8 mouse cellular contexts compared by ENCODE assay signal in genomic region chr9:78787866-78788265, GRCm38 (mm10).
A peak's percentile ranks its signal among the peaks of the same experiment; 100 is the strongest.
DNase-seq lines count a peak whose midpoint lies in the region; ATAC-seq lines count a peak whose summit lies in the region.

No protein-coding gene starts in this region.

- WGBS in heart, embryonic 15.5 days = 3% methylated on average over 1 of the region's 1 CpGs
- WGBS in heart, embryonic 10.5 days = 0% methylated on average over 1 of the region's 1 CpGs
- 3% methylated on average over 1 of the region's 1 CpGs for WGBS in embryonic facial prominence, embryonic 12.5 days
- 4% methylated on average over 1 of the region's 1 CpGs for WGBS in intestine, embryonic 16.5 days
- 10% methylated on average over 1 of the region's 1 CpGs for WGBS in limb, embryonic 13.5 days

- no peak overlapping the region for H3K9ac ChIP-seq in heart, embryonic 15.5 days
- H3K9ac ChIP-seq in embryonic facial prominence, embryonic 12.5 days = no peak overlapping the region
- no peak overlapping the region for H3K9ac ChIP-seq in intestine, embryonic 16.5 days (ENCODE audit: low read depth, low read length)
- H3K9ac ChIP-seq in limb, embryonic 13.5 days = no peak overlapping the region

- peak; percentile 55; the same call in 1 of the 2 replicates for ATAC-seq in heart, embryonic 15.5 days (replicated peaks; ENCODE audit: insufficient number of reproducible peaks, insufficient read depth, low FRiP score, low read depth)
- peak; percentile 89 for ATAC-seq in embryonic facial prominence, embryonic 12.5 days (ENCODE audit: insufficient number of reproducible peaks, insufficient read depth, low FRiP score, low TSS enrichment)
- peak; percentile 70 for ATAC-seq in intestine, embryonic 16.5 days
- ATAC-seq in limb, embryonic 13.5 days (ENCODE audit: low FRiP score, low read depth) = peak; percentile 81

- no peaks in the 10 kb centered on the region for H3K9me3 ChIP-seq in heart, embryonic 15.5 days (replicated peaks)
- H3K9me3 ChIP-seq in heart, embryonic 10.5 days = no peaks in the 10 kb centered on the region
- H3K9me3 ChIP-seq in embryonic facial prominence, embryonic 12.5 days = no peaks in the 10 kb centered on the region
- no peaks in the 10 kb centered on the region for H3K9me3 ChIP-seq in intestine, embryonic 16.5 days (ENCODE audit: control insufficient read depth, low read length)
- no peaks in the 10 kb centered on the region for H3K9me3 ChIP-seq in limb, embryonic 13.5 days

- no peak for DNase-seq in heart, embryonic 10.5 days (ENCODE audit: low spot score)
- peak; percentile 39 for DNase-seq in ZHBTc4 (ENCODE audit: low read depth, low spot score)
- peak; percentile 90 for DNase-seq in retina, embryonic 14.5 days (ENCODE audit: low spot score)
- DNase-seq in spleen, postnatal 14 days (ENCODE audit: low spot score in 2 of 2) = no peak

- no peaks in the 10 kb centered on the region for H3K4me1 ChIP-seq in heart, embryonic 15.5 days (replicated peaks)
- no peaks in the 10 kb centered on the region for H3K4me1 ChIP-seq in heart, embryonic 10.5 days
- peaks cover 3% of the 10 kb centered on the region; the same call in 1 of the 2 replicates for H3K4me1 ChIP-seq in embryonic facial prominence, embryonic 12.5 days
- H3K4me1 ChIP-seq in intestine, embryonic 16.5 days (ENCODE audit: control insufficient read depth, insufficient read depth, low read length) = no peaks in the 10 kb centered on the region
- H3K4me1 ChIP-seq in limb, embryonic 13.5 days = peaks cover 15% of the 10 kb centered on the region

- H3K27me3 ChIP-seq in heart, embryonic 15.5 days = no peaks in the 10 kb centered on the region
- H3K27me3 ChIP-seq in heart, embryonic 10.5 days (ENCODE audit: insufficient read depth, poor library complexity, severe bottlenecking) = no peaks in the 10 kb centered on the region
- no peaks in the 10 kb centered on the region for H3K27me3 ChIP-seq in embryonic facial prominence, embryonic 12.5 days
- H3K27me3 ChIP-seq in intestine, embryonic 16.5 days (replicated peaks; ENCODE audit: control insufficient read depth, insufficient read depth, low read length) = no peaks in the 10 kb centered on the region
- 0 out of 2 replicates have a peak, but pooled peaks cover 3% of the 10 kb centered on the region for H3K27me3 ChIP-seq in limb, embryonic 13.5 days

- no peak overlapping the region for H3K4me3 ChIP-seq in heart, embryonic 15.5 days
- H3K4me3 ChIP-seq in heart, embryonic 10.5 days = no peak overlapping the region
- no peak overlapping the region for H3K4me3 ChIP-seq in embryonic facial prominence, embryonic 12.5 days
- H3K4me3 ChIP-seq in intestine, embryonic 16.5 days (ENCODE audit: low read length) = no peak overlapping the region
- no peak overlapping the region for H3K4me3 ChIP-seq in limb, embryonic 13.5 days

- H3K36me3 ChIP-seq in heart, embryonic 15.5 days = no peaks in the 10 kb centered on the region
- H3K36me3 ChIP-seq in heart, embryonic 10.5 days = no peaks in the 10 kb centered on the region
- no peaks in the 10 kb centered on the region for H3K36me3 ChIP-seq in embryonic facial prominence, embryonic 12.5 days
- H3K36me3 ChIP-seq in intestine, embryonic 16.5 days (ENCODE audit: control insufficient read depth, insufficient read depth, low read length) = no peaks in the 10 kb centered on the region
- H3K36me3 ChIP-seq in limb, embryonic 13.5 days = no peaks in the 10 kb centered on the region

- no peak overlapping the region for H3K27ac ChIP-seq in heart, embryonic 15.5 days
- H3K27ac ChIP-seq in heart, embryonic 10.5 days = no peak overlapping the region
- H3K27ac ChIP-seq in embryonic facial prominence, embryonic 12.5 days = no peak overlapping the region
- no peak overlapping the region for H3K27ac ChIP-seq in intestine, embryonic 16.5 days (ENCODE audit: low read length)
- no peak overlapping the region for H3K27ac ChIP-seq in limb, embryonic 13.5 days

- no peak overlapping the region for H3K4me2 ChIP-seq in heart, embryonic 15.5 days
- no peak overlapping the region for H3K4me2 ChIP-seq in embryonic facial prominence, embryonic 12.5 days (replicated peaks)
- no peak overlapping the region for H3K4me2 ChIP-seq in intestine, embryonic 16.5 days (ENCODE audit: low read depth, low read length)
- no peak overlapping the region for H3K4me2 ChIP-seq in limb, embryonic 13.5 days (replicated peaks)

Comparison
In these comparisons a context has a peak if more than half of its experiments do, and no peak if none do; other contexts are left out.
1. DNase-seq: peak in ZHBTc4 (single experiment) and retina, embryonic 14.5 days (single experiment); none in heart, embryonic 10.5 days (single experiment) and spleen, postnatal 14 days (0 of 2).
2. Peak in every context shown above with its lines, with median percentiles within 50 percentile points of each other: ATAC-seq.